Mouse (Mus musculus) forebrain, embryonic 11.5 days (tissue): ENCODE measurements around the gene Mettl16. TPM values are rescaled to one million over a fixed set of nuclear protein-coding genes. Genes with fewer than 3 reads are reported as not detected.

ENCODE experiments used
- ATAC-seq: fragments of 200-750 bp; cut with Nextera tagmentation; replicated peaks from 2 replicates; pipeline ENCODE4 v1.8.0; 2017; ENCODE audit warnings: moderate TSS enrichment; ENCODE audit not compliant: low FRiP score
- DNase-seq: peaks from one replicate; pipeline ENCODE4 v3.0.0-alpha.2; 2017; ENCODE audit warnings: low spot score
- H3K27ac ChIP-seq: fragments of 300-500 bp; sonication (generic); 2 replicates; pipeline ENCODE4 v1.5.1; 2014; ENCODE audit warnings: low read depth, low read length
- H3K27me3 ChIP-seq: fragments of 300-500 bp; sonication (generic); 2 replicates; pipeline ENCODE4 v1.6.1; 2014; ENCODE audit warnings: mild to moderate bottlenecking, low read length, mixed read lengths; ENCODE audit not compliant: control insufficient read depth, insufficient read depth
- H3K36me3 ChIP-seq: fragments of 300-500 bp; sonication (generic); 2 replicates; pipeline ENCODE4 v1.6.1; 2014; ENCODE audit warnings: mild to moderate bottlenecking, low read length, moderate library complexity, mixed read lengths; ENCODE audit not compliant: control insufficient read depth, insufficient read depth
- H3K4me1 ChIP-seq: fragments of 300-500 bp; sonication (generic); replicated peaks from 2 replicates; pipeline ENCODE4 v1.6.1; 2014; ENCODE audit warnings: low read length, mixed read lengths; ENCODE audit not compliant: control insufficient read depth, insufficient read depth
- H3K4me2 ChIP-seq: fragments of 300-500 bp; sonication (generic); 2 replicates; pipeline ENCODE4 v1.6.1; 2014; ENCODE audit warnings: low read depth, mild to moderate bottlenecking, low read length, moderate library complexity, mixed read lengths; ENCODE audit not compliant: severe bottlenecking
- H3K4me3 ChIP-seq: fragments of 300-500 bp; sonication (generic); 2 replicates; pipeline ENCODE4 v1.5.1; 2014; ENCODE audit warnings: low read depth, low read length
- H3K9ac ChIP-seq: fragments of 300-500 bp; sonication (generic); 2 replicates; pipeline ENCODE4 v1.6.1; 2014; ENCODE audit warnings: low read length
- H3K9me3 ChIP-seq: fragments of 300-500 bp; sonication (generic); 2 replicates; pipeline ENCODE4 v1.6.1; 2016; ENCODE audit warnings: low read length, mixed read lengths; ENCODE audit not compliant: control insufficient read depth
- WGBS: fragments of 180-500 bp; shearing (Covaris S2); extraction: QIAGEN DNeasy Blood & Tissue Kit; methylation state at CpG from one replicate; pipeline ENCODE4 v1.1.7; 2014; 5-methylcytosine and 5-hydroxymethylcytosine counted together
- polyA plus RNA-seq: library from polyadenylated mRNA; unstranded; fragments of >200 nt; fragmentation: Nextera tagmentation; extraction: Ambion mirVana; gene quantifications from 2 replicates; pipeline ENCODE4 v1.2.1, GENCODE M21; 2014

Gene Mettl16
- 53.3 and 57.0 TPM in 2 replicates for polyA plus RNA-seq

GRCm38 (mm10) chr11:74770595-74771207 is at the start of gene Mettl16:
Gene Mettl16 (plus strand): TSS chr11:74770830.
- Histone ChIP-seq H3K27ac (peak within 1 kb of the TSS; percentile 92), H3K4me2 (peak within 1 kb of the TSS; percentile 76), H3K36me3 (peaks cover 3% of the 10 kb centered on the region; the same call in 1 of the 2 replicates), H3K9me3 (no peaks in the 10 kb centered on the region), H3K27me3 (no peaks in the 10 kb centered on the region), H3K4me3 (peak within 1 kb of the TSS; percentile 86), H3K9ac (peak within 1 kb of the TSS; percentile 92), H3K4me1 (no peaks in the 10 kb centered on the region; the same call in 1 of the 2 replicates)
- DNase-seq (peak; percentile 95), ATAC-seq (peak; percentile 95)
- WGBS, result under 1% methylated on average over 43 of the region's 43 CpGs

- Histone ChIP-seq H3K4me3 (no peak overlapping the region), H3K27me3 (no peaks in the 10 kb centered on the region), H3K9ac (no peak overlapping the region), H3K4me1 (no peaks in the 10 kb centered on the region), H3K27ac (no peak overlapping the region), H3K4me2 (no peak overlapping the region), H3K9me3 (no peaks in the 10 kb centered on the region), H3K36me3 (no peaks in the 10 kb centered on the region)
- ATAC-seq (no peak), DNase-seq (no peak)
- WGBS, result 82% methylated on average over 2 of the region's 2 CpGs
Observed at GRCm38 (mm10) chr11:74721141-74721540, 49.5 kb upstream of the Mettl16 start.

GRCm38 (mm10) chr11:74721971-74722370 is 48.7 kb upstream of the Mettl16 start:
- Histone ChIP-seq H3K4me2 (peak overlapping the region; percentile 40; the same call in 1 of the 2 replicates), H3K4me3 (peak overlapping the region; percentile 19; the same call in 1 of the 2 replicates), H3K27ac (no peak overlapping the region), H3K4me1 (no peaks in the 10 kb centered on the region), H3K9ac (no peak overlapping the region; the same call in 1 of the 2 replicates), H3K9me3 (no peaks in the 10 kb centered on the region), H3K27me3 (no peaks in the 10 kb centered on the region), H3K36me3 (no peaks in the 10 kb centered on the region)
- ATAC-seq (no peak), DNase-seq (no peak)
- 40% methylated on average over 3 of the region's 3 CpGs for WGBS

- H3K9me3 ChIP-seq, result no peaks in the 10 kb centered on the region
- peak overlapping the region; percentile 99 for H3K4me3 ChIP-seq
- H3K4me2 ChIP-seq, result peak overlapping the region; percentile 86
- no peaks in the 10 kb centered on the region for H3K36me3 ChIP-seq
- under 1% methylated on average over 37 of the region's 75 CpGs for WGBS
- DNase-seq, result peak; percentile 92
- no peaks in the 10 kb centered on the region for H3K4me1 ChIP-seq
- no peaks in the 10 kb centered on the region for H3K27me3 ChIP-seq
- ATAC-seq, result peak; percentile 83
- H3K9ac ChIP-seq, result peak overlapping the region; percentile 98
- peak overlapping the region; percentile 97 for H3K27ac ChIP-seq
Observed at GRCm38 (mm10) chr11:74723357-74724234, 47.0 kb upstream of the Mettl16 start.

GRCm38 (mm10) chr11:74724235-74724791 is 46.3 kb upstream of the Mettl16 start, which contains the start of gene Pafah1b1:
Gene Pafah1b1 (minus strand): TSS chr11:74724670.
- Histone ChIP-seq H3K36me3 (no peaks in the 10 kb centered on the region), H3K9ac (peak within 1 kb of the TSS; percentile 98), H3K4me2 (peak within 1 kb of the TSS; percentile 86), H3K27me3 (no peaks in the 10 kb centered on the region), H3K27ac (peak within 1 kb of the TSS; percentile 97), H3K4me3 (peak within 1 kb of the TSS; percentile 99), H3K9me3 (no peaks in the 10 kb centered on the region), H3K4me1 (no peaks in the 10 kb centered on the region)
- under 1% methylated on average over 37 of the region's 56 CpGs for WGBS
- ATAC-seq, result peak; percentile 97
- peak; percentile 99 for DNase-seq

- no peak overlapping the region for H3K4me3 ChIP-seq
- WGBS, result 68% methylated on average over 5 of the region's 5 CpGs
- H3K9me3 ChIP-seq, result no peaks in the 10 kb centered on the region
- H3K9ac ChIP-seq, result no peak overlapping the region
- no peak overlapping the region; the same call in 1 of the 2 replicates for H3K4me2 ChIP-seq
- H3K27ac ChIP-seq, result no peak overlapping the region
- ATAC-seq (no peak), DNase-seq (no peak)
- H3K27me3 ChIP-seq, result no peaks in the 10 kb centered on the region
- no peaks in the 10 kb centered on the region for H3K4me1 ChIP-seq
- H3K36me3 ChIP-seq, result no peaks in the 10 kb centered on the region
Observed at GRCm38 (mm10) chr11:74725181-74725580, 45.4 kb upstream of the Mettl16 start.

GRCm38 (mm10) chr11:74734917-74735316 is 35.7 kb upstream of the Mettl16 start:
- H3K4me2 ChIP-seq, result no peak overlapping the region
- DNase-seq, result no peak
- H3K9ac ChIP-seq, result no peak overlapping the region

GRCm38 (mm10) chr11:74737861-74738260 is 32.8 kb upstream of the Mettl16 start:
- Histone ChIP-seq H3K36me3 (no peaks in the 10 kb centered on the region), H3K4me2 (no peak overlapping the region), H3K27me3 (no peaks in the 10 kb centered on the region), H3K4me3 (no peak overlapping the region), H3K27ac (no peak overlapping the region), H3K9me3 (no peaks in the 10 kb centered on the region), H3K4me1 (no peaks in the 10 kb centered on the region; the same call in 1 of the 2 replicates), H3K9ac (no peak overlapping the region)
- 69% methylated on average over 3 of the region's 3 CpGs for WGBS
- ATAC-seq (no peak), DNase-seq (no peak)

More at GRCm38 (mm10) chr11:74734917-74735316, 35.7 kb upstream of the Mettl16 start:
- H3K9me3 ChIP-seq, result no peaks in the 10 kb centered on the region
- ATAC-seq, result no peak
- no peaks in the 10 kb centered on the region for H3K36me3 ChIP-seq
- 14% methylated on average over 7 of the region's 7 CpGs for WGBS
- no peak overlapping the region for H3K4me3 ChIP-seq
- no peaks in the 10 kb centered on the region for H3K27me3 ChIP-seq
- H3K4me1 ChIP-seq, result no peaks in the 10 kb centered on the region; the same call in 1 of the 2 replicates
- no peak overlapping the region for H3K27ac ChIP-seq
